Mouse (Mus musculus) myocyte (in vitro differentiated cells): ENCODE results near the gene Ipo9. TPM values are rescaled to one million over a fixed set of nuclear protein-coding genes. Genes with fewer than 3 reads are reported as not detected.

Source experiments
- H3K27me3 ChIP-seq: one replicate; pipeline ENCODE4 v1.6.1; 2011; ENCODE audit not compliant: control insufficient read depth, insufficient read depth, insufficient read length
- H3K36me3 ChIP-seq: one replicate; pipeline ENCODE4 v1.6.1; 2011; ENCODE audit not compliant: control insufficient read depth, insufficient read depth
- H3K4me2 ChIP-seq: one replicate; pipeline ENCODE4 v1.6.1; 2011; ENCODE audit warnings: low read depth, control low read depth
- H3K4me3 ChIP-seq: one replicate; pipeline ENCODE4 v1.5.1; 2011; ENCODE audit warnings: mild to moderate bottlenecking, control low read depth, moderate library complexity
- H3K79me2 ChIP-seq: one replicate; pipeline ENCODE4 v1.6.1; 2011; ENCODE audit not compliant: control insufficient read depth, insufficient read depth
- H3ac ChIP-seq: one replicate; pipeline ENCODE4 v1.6.1; 2011; ENCODE audit not compliant: control insufficient read depth, insufficient read length
- CEBPB ChIP-seq: IDR thresholded peaks from 2 replicates; pipeline ENCODE4 v1.6.1; 2011; ENCODE audit warnings: mild to moderate bottlenecking, moderate library complexity; ENCODE audit not compliant: poor library complexity, insufficient read depth, severe bottlenecking
- E2F4 ChIP-seq: IDR thresholded peaks from one replicate; pipeline ENCODE4 v1.6.1; 2011; ENCODE audit warnings: mild to moderate bottlenecking, control low read depth, moderate library complexity; ENCODE audit not compliant: insufficient read depth
- MAX ChIP-seq: IDR thresholded peaks from one replicate; pipeline ENCODE4 v1.6.1; 2011; ENCODE audit warnings: low read depth, mild to moderate bottlenecking, control low read depth
- MYOD1 ChIP-seq, 3 experiments: IDR thresholded peaks; one replicate each; pipeline ENCODE4 v1.6.1; 2011; ENCODE audit warnings: control low read depth in 2 of 3, low read depth in 2 of 3, mild to moderate bottlenecking in 2 of 3, moderate library complexity in 1 of 3; ENCODE audit not compliant: insufficient read length in 2 of 3, control insufficient read depth in 1 of 3
- MYOG ChIP-seq, 3 experiments: IDR thresholded peaks; one replicate each; pipeline ENCODE4 v1.6.1; 2011; ENCODE audit warnings: control low read depth in 2 of 3, low read depth in 2 of 3, mild to moderate bottlenecking in 2 of 3; ENCODE audit not compliant: insufficient read length in 2 of 3, control insufficient read depth in 1 of 3, insufficient read depth in 1 of 3
- POLR2A ChIP-seq: IDR thresholded peaks from one replicate; pipeline ENCODE4 v1.6.1; 2011; ENCODE audit warnings: low read depth, mild to moderate bottlenecking, control low read depth, moderate library complexity; ENCODE audit not compliant: insufficient read length
- POLR2AphosphoS2 ChIP-seq: IDR thresholded peaks from one replicate; pipeline ENCODE4 v1.6.1; 2011; ENCODE audit warnings: low read depth, control low read depth; ENCODE audit not compliant: insufficient read length
- REST ChIP-seq: IDR thresholded peaks from one replicate; pipeline ENCODE4 v1.6.1; 2011; ENCODE audit warnings: mild to moderate bottlenecking, control low read depth, moderate library complexity; ENCODE audit not compliant: insufficient read depth, insufficient read length
- SRF ChIP-seq: IDR thresholded peaks from one replicate; pipeline ENCODE4 v1.6.1; 2011; ENCODE audit warnings: low read depth; ENCODE audit not compliant: control insufficient read depth, insufficient read length
- TCF12 ChIP-seq: IDR thresholded peaks from one replicate; pipeline ENCODE4 v1.6.1; 2011; ENCODE audit warnings: mild to moderate bottlenecking, control low read depth; ENCODE audit not compliant: poor library complexity, insufficient read depth, severe bottlenecking
- TCF3 ChIP-seq: IDR thresholded peaks from one replicate; pipeline ENCODE4 v1.6.1; 2011; ENCODE audit warnings: low read depth, control low read depth; ENCODE audit not compliant: insufficient read length
- USF1 ChIP-seq: IDR thresholded peaks from one replicate; pipeline ENCODE4 v1.6.1; 2011; ENCODE audit warnings: low read depth, mild to moderate bottlenecking, control low read depth, moderate library complexity
- polyA plus RNA-seq: library from polyadenylated mRNA; unstranded; fragments of >200 nt; fragmentation: generic; extraction: Trizol; gene quantifications from one replicate; pipeline ENCODE4 v1.2.1, GENCODE M21; 2012; ENCODE audit warnings: missing spikeins

Gene Ipo9
- polyA plus RNA-seq, 1 experiment, result 55.5 TPM

DNA sequence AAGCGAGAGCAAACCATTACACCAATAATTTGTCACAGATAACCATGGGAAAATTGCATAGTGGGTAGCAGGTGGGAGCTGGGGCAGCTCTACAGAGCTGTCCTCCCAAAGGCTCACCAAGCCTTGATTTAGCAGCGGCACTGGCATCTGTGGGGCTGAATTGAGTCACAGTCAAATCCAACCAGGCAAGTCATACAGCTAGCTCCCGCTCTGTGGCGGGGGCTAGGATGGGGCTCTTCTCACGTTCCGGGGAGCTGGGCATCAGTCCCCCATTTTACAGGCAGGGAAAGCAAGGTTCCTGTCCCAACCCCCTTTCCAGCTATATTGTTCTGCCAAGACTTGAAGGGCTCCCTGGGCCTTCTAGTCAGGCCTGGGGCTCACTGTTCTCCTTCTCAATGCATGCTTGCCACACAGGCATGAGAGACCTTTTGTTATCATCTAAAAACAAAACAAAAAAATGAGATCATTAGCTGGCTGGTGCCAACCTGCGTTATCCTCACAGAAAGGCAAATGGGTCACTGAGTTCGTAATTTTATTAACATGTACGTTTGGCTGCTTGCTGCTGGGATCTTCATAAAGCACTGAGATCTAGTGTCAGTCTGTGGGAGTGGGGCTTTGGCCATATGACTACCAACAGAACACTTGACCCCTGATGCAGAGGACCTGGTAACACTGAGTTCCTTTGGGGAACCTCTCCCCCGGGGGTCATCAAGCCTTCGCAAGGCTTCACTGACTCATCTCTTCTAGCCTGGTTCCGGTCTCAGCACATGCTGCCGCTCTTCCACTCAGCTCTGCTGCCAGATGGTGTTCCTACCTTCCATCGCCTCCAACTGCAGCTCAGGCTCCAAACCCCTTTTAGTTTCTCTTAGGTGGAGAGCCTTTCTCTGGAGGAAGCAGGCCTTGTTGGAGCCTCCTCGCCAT, 50.0 kb downstream of the Ipo9 start:
- TF ChIP-seq POLR2AphosphoS2 (peak; percentile 48), MYOG (IDR thresholded peaks at IDR 0.05; ENCODE audit: control insufficient read depth in 1 of 3, insufficient read depth in 1 of 3, insufficient read length in 2 of 3, low read depth in 2 of 3) (no peak)
- no peak overlapping the region for H3K4me2 ChIP-seq
- no peaks in the 10 kb centered on the region for H3K79me2 ChIP-seq
- H3K36me3 ChIP-seq, result peaks cover 17% of the 10 kb centered on the region
- H3ac ChIP-seq, result no peak overlapping the region
- H3K27me3 ChIP-seq, result no peaks in the 10 kb centered on the region
- H3K4me3 ChIP-seq, result no peak overlapping the region

- Histone ChIP-seq H3ac (no peak overlapping the region), H3K36me3 (peaks cover 7% of the 10 kb centered on the region), H3K79me2 (no peaks in the 10 kb centered on the region), H3K4me2 (peak overlapping the region; percentile 24), H3K27me3 (no peaks in the 10 kb centered on the region), H3K4me3 (no peak overlapping the region)
- no peak for TF ChIP-seq CEBPB
- TF ChIP-seq MAX, result no peak
- peak; percentile 42 for TF ChIP-seq POLR2AphosphoS2
- TF ChIP-seq MYOD1 (IDR thresholded peaks at IDR 0.05; ENCODE audit: control insufficient read depth in 1 of 3, insufficient read length in 2 of 3, low read depth in 2 of 3), result no peak
- TF ChIP-seq TCF12, result no peak
Measured at GRCm38 (mm10) chr1:135379048-135379447, 51.3 kb downstream of the Ipo9 start.

DNA sequence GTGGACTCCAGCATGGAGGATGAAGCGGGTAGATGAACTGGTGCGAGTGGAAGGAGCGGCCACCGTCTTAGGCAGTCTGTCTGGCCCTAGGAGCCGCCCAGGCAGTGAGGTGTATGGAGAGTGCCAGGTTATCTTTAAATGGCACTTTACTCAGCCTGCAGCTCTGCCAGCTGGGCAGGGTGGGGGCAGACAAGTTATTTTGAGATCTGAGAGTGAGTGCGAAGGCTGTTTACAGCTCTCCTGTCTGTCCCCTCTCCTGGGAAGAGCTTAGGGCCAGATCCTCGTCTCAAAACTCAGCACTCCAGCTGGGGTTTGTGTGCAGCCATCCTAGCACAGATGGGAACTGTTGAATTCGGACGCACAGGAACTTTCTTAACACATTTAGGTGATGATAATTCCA, 51.7 kb downstream of the Ipo9 start:
- no peaks in the 10 kb centered on the region for H3K27me3 ChIP-seq
- TF ChIP-seq POLR2AphosphoS2 (no peak), MAX (no peak), E2F4 (no peak), SRF (no peak), POLR2A (no peak), MYOG (IDR thresholded peaks at IDR 0.05; ENCODE audit: control insufficient read depth in 1 of 3, insufficient read depth in 1 of 3, insufficient read length in 2 of 3, low read depth in 2 of 3) (peak in 1 of 3 experiments; percentile 15), CEBPB (no peak), REST (no peak), MYOD1 (IDR thresholded peaks at IDR 0.05; ENCODE audit: control insufficient read depth in 1 of 3, insufficient read length in 2 of 3, low read depth in 2 of 3) (peak in 1 of 3 experiments; percentile 45)
- no peak overlapping the region for H3ac ChIP-seq
- no peak overlapping the region for H3K4me3 ChIP-seq
- H3K79me2 ChIP-seq, result peaks cover under 1% of the 10 kb centered on the region
- peaks cover 2% of the 10 kb centered on the region for H3K36me3 ChIP-seq
- peak overlapping the region; percentile 24 for H3K4me2 ChIP-seq

DNA sequence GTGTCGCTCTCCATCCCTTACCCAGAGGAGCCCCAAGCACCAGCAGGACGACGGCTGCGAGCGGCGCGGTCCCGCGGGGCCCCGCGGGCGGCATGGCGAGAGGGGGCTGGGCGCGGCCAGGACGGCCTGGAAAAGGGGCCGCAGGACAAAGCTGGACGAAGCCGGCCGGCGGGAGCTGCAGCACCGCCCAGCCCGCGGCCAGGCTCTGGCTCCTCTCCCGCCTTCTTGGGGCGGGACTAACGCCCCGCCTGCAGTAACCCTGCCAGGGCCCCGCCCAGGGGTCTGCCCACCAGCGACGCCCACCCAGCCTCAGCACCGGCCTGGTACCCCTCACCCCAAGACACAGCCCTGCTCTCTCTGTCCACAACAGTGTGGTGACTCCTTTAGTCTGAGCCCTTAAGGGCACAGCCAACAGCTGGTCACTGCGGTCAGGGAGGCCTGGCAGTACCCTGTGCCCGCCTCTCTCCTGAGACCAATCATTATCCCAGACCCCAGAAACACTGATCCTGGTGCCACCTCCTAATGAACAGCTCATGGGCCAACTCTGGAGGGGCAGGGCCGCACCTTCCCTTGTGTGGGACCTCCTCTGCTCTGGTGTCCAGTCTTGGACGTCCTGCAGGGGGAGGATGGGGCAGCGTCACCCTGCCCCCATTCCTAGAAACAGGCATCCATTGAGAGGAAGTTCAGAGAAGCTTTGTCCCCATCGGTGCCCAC, 55.3 kb downstream of the Ipo9 start, which contains the start of gene Shisa4:
Gene Shisa4, minus strand, starts transcription at position 370 of the 714 bp plus-strand sequence.
- Histone ChIP-seq H3K36me3 (no peaks in the 10 kb centered on the region), H3K79me2 (peaks cover 11% of the 10 kb centered on the region), H3K4me3 (peak within 1 kb of the TSS; percentile 81), H3K27me3 (no peaks in the 10 kb centered on the region), H3K4me2 (peak within 1 kb of the TSS; percentile 85), H3ac (peak within 1 kb of the TSS; percentile 44)
- no peak for TF ChIP-seq MAX
- TF ChIP-seq MYOD1 (IDR thresholded peaks at IDR 0.05; ENCODE audit: control insufficient read depth in 1 of 3, insufficient read length in 2 of 3, low read depth in 2 of 3), result peak; percentile 26 to 87 (median 87)
- TF ChIP-seq POLR2A, result peak; percentile 89
- TF ChIP-seq SRF, result no peak
- TF ChIP-seq E2F4, result no peak
- peak; percentile 68 to 91 (median 76) for TF ChIP-seq MYOG (IDR thresholded peaks at IDR 0.05; ENCODE audit: control insufficient read depth in 1 of 3, insufficient read depth in 1 of 3, insufficient read length in 2 of 3, low read depth in 2 of 3)
- no peak for TF ChIP-seq TCF12
- peak; percentile 44 for TF ChIP-seq TCF3

- H3K4me2 ChIP-seq, result peak overlapping the region; percentile 85
- H3K36me3 ChIP-seq, result no peaks in the 10 kb centered on the region
- no peaks in the 10 kb centered on the region for H3K27me3 ChIP-seq
- TF ChIP-seq CEBPB (no peak), USF1 (no peak), REST (no peak), E2F4 (no peak), POLR2AphosphoS2 (peak; percentile 11), POLR2A (no peak), TCF3 (no peak)
- peak overlapping the region; percentile 81 for H3K4me3 ChIP-seq
- peaks cover 11% of the 10 kb centered on the region for H3K79me2 ChIP-seq
- H3ac ChIP-seq, result peak overlapping the region; percentile 44
Measured at GRCm38 (mm10) chr1:135374175-135374867, 56.0 kb downstream of the Ipo9 start.
